Mouse (Mus musculus): ENCODE data around the gene Fstl4.

DNA sequence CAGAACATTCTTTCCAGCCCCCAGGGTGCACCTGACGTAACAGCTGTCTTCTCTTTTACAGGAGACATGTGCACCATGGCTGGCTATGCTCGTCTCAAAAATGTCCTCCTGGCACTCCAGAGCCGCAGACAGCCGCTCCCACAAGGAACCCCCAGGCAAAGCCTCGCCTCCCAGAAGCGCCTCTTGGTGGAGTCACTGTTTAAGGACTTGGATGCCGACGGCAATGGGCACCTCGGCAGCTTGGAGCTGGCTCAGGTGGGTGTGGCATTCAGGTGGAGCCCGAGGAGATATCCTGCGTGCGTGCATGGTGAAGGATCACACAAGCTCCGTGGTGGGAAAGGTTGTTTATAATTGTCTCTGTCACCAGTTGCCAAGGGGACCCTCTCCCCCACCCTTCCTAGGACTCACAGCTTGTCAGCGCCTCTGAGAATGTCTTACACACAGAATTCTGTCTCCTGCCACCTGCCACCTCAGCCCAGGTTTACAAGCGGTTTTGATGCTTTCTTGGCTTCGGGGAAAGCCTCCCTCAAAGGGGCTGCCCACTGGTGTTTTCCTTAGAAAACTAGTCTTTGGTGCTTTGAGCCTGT, 304.1 kb downstream of the Fstl4 start:
- no peak for TF ChIP-seq CTCF (IDR thresholded peaks at IDR 0.05)
- TF ChIP-seq EP300 (IDR thresholded peaks at IDR 0.05; ENCODE audit: insufficient read depth, low read depth, low read length) = no peak
- no peak for TF ChIP-seq POLR2A (IDR thresholded peaks at IDR 0.05; ENCODE audit: insufficient read depth, low read depth, low read length)
